Mouse (Mus musculus) lung, adult 2 months (tissue): Measurements from ENCODE around the gene Myt1.
A peak's percentile ranks its signal among the peaks of the same experiment; 100 is the strongest.

Experiments
- CTCF ChIP-seq: fragments of 200-500 bp; IDR thresholded peaks from 2 replicates; pipeline ENCODE4 v1.5.1; 2011; ENCODE audit warnings: mild to moderate bottlenecking, low read length, control low read depth; ENCODE audit not compliant: insufficient read depth
- POLR2A ChIP-seq: fragments of 200-500 bp; IDR thresholded peaks from 2 replicates; pipeline ENCODE4 v1.6.1; 2011; ENCODE audit warnings: low read depth, mild to moderate bottlenecking, control low read depth, low read length, borderline replicate concordance; ENCODE audit errors: extremely low read depth

DNA sequence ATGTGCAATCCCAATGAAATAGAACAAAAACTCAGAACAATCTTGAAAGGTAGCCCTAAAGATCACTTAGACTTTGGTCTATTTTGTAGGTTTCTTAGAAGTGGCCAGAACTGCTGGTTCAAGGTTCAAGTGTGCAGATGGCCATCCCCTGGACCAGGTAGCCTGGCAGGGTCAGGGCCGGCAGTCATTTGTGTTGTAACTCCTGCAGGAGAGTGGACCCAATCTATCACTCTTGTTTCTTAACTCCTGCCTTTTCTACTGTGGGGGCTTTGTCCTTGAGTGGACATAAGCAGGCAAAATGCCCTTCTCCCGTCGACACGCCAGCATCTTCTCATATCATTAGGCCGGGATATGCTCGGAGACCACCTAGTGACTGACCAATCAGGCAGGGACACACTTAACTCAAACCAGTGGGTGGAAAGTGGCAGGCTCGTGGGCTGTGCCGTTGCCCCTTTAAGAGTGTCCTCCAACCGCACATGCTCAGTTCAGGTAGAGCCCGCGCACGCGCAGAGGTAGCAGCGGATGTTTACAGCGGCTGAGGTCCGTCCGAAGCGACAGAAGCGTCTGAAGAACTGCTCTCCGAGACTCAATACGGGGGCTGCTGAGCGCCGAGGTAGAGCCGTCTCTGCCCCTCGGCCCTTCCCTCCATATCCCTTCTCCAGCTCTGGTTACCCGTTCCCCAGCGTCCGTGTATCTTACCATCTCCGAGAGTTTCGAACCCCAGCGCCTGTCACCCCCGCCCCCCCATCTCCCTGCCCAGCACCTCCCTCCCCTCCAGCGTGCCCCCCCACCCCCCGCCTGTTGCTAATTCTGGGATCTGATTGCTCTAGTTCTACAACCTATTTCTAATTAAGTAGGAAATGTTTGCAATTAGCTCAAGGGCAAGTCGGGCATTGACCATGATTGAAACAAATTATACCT, 74.5 kb downstream of the Myt1 start, which contains the start of gene Pcmtd2:
- TF ChIP-seq CTCF: no peak
- peak; percentile 97 for TF ChIP-seq POLR2A
